Mouse (Mus musculus) limb, embryonic 11.5 days (tissue): Measurements from ENCODE around the gene Hormad2. TPM values are rescaled to one million over a fixed set of nuclear protein-coding genes. Genes with fewer than 3 reads are reported as not detected.

Experiments
- ATAC-seq: fragments of 200-750 bp; cut with Nextera tagmentation; 2 replicates; pipeline ENCODE4 v1.8.0; 2017; ENCODE audit warnings: low read depth; ENCODE audit not compliant: insufficient number of reproducible peaks, low FRiP score, low TSS enrichment
- DNase-seq: peaks from one replicate; pipeline ENCODE4 v3.0.0-alpha.2; 2015; ENCODE audit warnings: low spot score
- H3K27ac ChIP-seq: fragments of 300-500 bp; sonication (generic); replicated peaks from 2 replicates; pipeline ENCODE4 v1.5.1; 2014; ENCODE audit warnings: low read depth, mild to moderate bottlenecking, low read length
- H3K27me3 ChIP-seq: fragments of 300-500 bp; sonication (generic); 2 replicates; pipeline ENCODE4 v1.6.1; 2014; ENCODE audit warnings: mild to moderate bottlenecking, low read length, mixed read lengths; ENCODE audit not compliant: control insufficient read depth, insufficient read depth
- H3K36me3 ChIP-seq: fragments of 300-500 bp; sonication (generic); 2 replicates; pipeline ENCODE4 v1.6.1; 2014; ENCODE audit warnings: mild to moderate bottlenecking, low read length, moderate library complexity, mixed read lengths; ENCODE audit not compliant: control insufficient read depth, insufficient read depth
- H3K4me1 ChIP-seq: fragments of 300-500 bp; sonication (generic); 2 replicates; pipeline ENCODE4 v1.6.1; 2014; ENCODE audit warnings: low read length, mixed read lengths; ENCODE audit not compliant: control insufficient read depth, insufficient read depth
- H3K4me2 ChIP-seq: fragments of 300-500 bp; sonication (generic); 2 replicates; pipeline ENCODE4 v1.6.1; 2014; ENCODE audit warnings: low read depth, mild to moderate bottlenecking, moderate library complexity; ENCODE audit not compliant: severe bottlenecking
- H3K4me3 ChIP-seq: fragments of 300-500 bp; sonication (generic); 2 replicates; pipeline ENCODE4 v1.5.1; 2014; ENCODE audit warnings: low read depth, low read length
- H3K9ac ChIP-seq: fragments of 300-500 bp; sonication (generic); 2 replicates; pipeline ENCODE4 v1.6.1; 2014; ENCODE audit warnings: mild to moderate bottlenecking, low read length
- H3K9me3 ChIP-seq: fragments of 300-500 bp; sonication (generic); 2 replicates; pipeline ENCODE4 v1.6.1; 2016; ENCODE audit warnings: low read length; ENCODE audit not compliant: control insufficient read depth
- WGBS: fragments of 180-500 bp; shearing (Covaris S2); extraction: QIAGEN DNeasy Blood & Tissue Kit; methylation state at CpG from one replicate; pipeline ENCODE4 v1.1.7; 2014; 5-methylcytosine and 5-hydroxymethylcytosine counted together
- polyA plus RNA-seq: library from polyadenylated mRNA; unstranded; fragments of >200 nt; fragmentation: Nextera tagmentation; extraction: Ambion mirVana; gene quantifications from 2 replicates; pipeline ENCODE4 v1.2.1, GENCODE M21; 2014

Hormad2 gene
- polyA plus RNA-seq, 1 experiment from 2014 or later, result 0.35 TPM

DNA sequence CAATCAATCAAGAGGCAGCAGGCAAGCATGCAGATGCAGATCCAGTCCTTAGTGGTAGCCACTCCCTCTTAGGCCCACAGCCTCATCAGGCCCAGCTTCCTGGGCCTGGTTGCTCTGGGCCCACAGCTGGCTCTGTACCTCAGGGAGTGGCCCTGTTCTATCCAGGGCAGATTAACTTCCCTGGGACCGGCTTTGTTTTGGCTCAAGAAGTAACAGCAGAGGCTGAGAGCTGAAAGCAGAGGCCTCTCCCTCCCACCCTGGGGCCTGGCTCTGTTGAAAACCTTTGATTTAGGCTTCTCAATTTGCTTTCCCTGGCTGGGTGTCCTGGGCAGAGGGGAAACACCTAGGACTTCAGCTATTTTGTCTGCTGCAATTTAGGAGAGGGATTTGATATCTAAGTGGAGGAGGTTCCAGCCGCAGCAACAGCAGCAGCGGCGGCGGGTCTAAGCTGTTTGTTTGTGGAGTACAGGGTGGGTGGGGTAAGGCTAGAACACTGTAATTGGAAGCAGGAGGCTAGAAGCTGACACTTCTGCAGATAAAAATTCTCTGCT is 138.5 kb downstream of the Hormad2 start:
- Histone ChIP-seq H3K4me2 (no peak overlapping the region), H3K36me3 (no peaks in the 10 kb centered on the region), H3K4me1 (peaks cover 16% of the 10 kb centered on the region), H3K9me3 (no peaks in the 10 kb centered on the region), H3K4me3 (no peak overlapping the region), H3K27ac (0 out of 2 replicates have a peak overlapping the region, but pooled peaks have one; percentile 2), H3K27me3 (no peaks in the 10 kb centered on the region), H3K9ac (peak overlapping the region; percentile 28; the same call in 1 of the 2 replicates)
- 12% methylated on average over 5 of the region's 5 CpGs for WGBS
- ATAC-seq (no peak), DNase-seq (peak; percentile 37)

DNA sequence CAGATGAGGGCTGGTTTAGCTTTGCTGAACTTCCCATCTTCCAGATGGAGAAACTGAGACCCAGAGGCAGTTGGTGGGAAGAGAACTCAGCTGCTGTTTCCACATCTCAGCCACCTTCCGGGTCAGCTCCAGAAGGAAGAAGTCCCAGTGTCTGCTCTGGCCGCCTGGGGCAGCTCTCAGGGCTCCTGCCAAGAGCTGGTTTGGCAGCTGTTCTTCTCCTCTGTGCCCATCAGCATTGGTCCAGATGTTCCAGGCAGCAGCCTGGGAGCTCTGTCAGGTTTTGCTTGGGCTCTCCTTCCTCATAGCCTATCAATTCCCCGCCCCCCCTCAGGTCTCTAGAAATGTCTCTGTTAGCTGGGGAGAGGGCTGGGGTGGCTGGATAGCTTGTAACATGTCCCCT is 140.2 kb downstream of the Hormad2 start:
- Histone ChIP-seq H3K27me3 (no peaks in the 10 kb centered on the region), H3K9ac (no peak overlapping the region), H3K9me3 (no peaks in the 10 kb centered on the region), H3K4me1 (peaks cover 16% of the 10 kb centered on the region), H3K36me3 (no peaks in the 10 kb centered on the region), H3K27ac (no peak overlapping the region), H3K4me3 (no peak overlapping the region), H3K4me2 (no peak overlapping the region)
- no peak for DNase-seq
- ATAC-seq, result no peak
- WGBS, result 81% methylated on average over 3 of the region's 3 CpGs

DNA sequence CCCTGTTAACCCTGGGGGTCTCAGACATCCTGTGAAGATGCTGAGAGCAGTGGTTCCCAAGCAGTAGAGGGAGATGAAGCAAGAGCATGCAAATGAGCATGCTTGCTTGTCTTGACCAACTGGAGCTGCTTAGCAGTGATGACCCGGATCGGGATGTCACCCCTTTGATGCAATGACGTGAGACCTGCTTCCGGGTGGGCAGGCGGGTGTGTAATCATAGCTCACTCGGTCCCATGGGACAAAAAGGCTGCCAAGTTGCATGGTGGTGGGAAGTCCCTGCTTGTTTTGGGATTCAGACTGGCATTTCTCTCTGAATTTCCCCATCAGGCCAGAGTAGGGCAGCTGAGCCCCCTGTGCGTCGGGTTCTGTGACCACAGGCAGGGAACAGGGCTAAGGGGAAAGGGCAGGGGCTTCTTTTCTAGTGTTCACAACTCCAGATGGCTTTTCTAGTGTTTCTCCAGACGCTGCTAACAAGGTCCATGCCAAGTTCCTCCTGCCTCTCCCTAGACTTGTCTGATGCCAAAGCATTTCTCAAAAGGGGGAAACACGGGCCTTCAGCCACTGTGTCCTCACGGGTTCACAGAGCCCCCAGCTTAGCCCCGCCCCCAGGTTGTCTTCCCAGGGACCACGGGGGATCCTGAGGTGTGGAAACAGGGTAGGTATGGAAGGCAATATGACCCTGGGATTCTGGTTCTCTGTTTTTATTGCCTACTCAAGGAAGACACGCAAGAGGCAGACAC is 141.0 kb downstream of the Hormad2 start:
- H3K4me1 ChIP-seq, result peaks cover 21% of the 10 kb centered on the region
- ATAC-seq, result no peak

GRCm38 (mm10) chr11:4299191-4299590 is 141.7 kb downstream of the Hormad2 start:
- DNase-seq, result peak; percentile 33
- Histone ChIP-seq H3K9me3 (no peaks in the 10 kb centered on the region), H3K27ac (no peak overlapping the region), H3K4me1 (peaks cover 22% of the 10 kb centered on the region), H3K4me2 (no peak overlapping the region), H3K9ac (no peak overlapping the region), H3K4me3 (no peak overlapping the region), H3K36me3 (no peaks in the 10 kb centered on the region), H3K27me3 (no peaks in the 10 kb centered on the region)
- no peak for ATAC-seq
- WGBS, result 47% methylated on average over 12 of the region's 12 CpGs

More for the DNA sequence above, 141.0 kb downstream of the Hormad2 start:
- no peak for DNase-seq
- no peak overlapping the region; the same call in 1 of the 2 replicates for H3K27ac ChIP-seq
- 72% methylated on average over 14 of the region's 14 CpGs for WGBS
- H3K36me3 ChIP-seq, result no peaks in the 10 kb centered on the region
- H3K9ac ChIP-seq, result no peak overlapping the region
- no peak overlapping the region for H3K4me2 ChIP-seq
- H3K9me3 ChIP-seq, result no peaks in the 10 kb centered on the region
- H3K4me3 ChIP-seq, result no peak overlapping the region
- no peaks in the 10 kb centered on the region for H3K27me3 ChIP-seq

- H3K27ac ChIP-seq, result no peak overlapping the region
Observed at GRCm38 (mm10) chr11:4298615-4299014, 142.3 kb downstream of the Hormad2 start.

DNA sequence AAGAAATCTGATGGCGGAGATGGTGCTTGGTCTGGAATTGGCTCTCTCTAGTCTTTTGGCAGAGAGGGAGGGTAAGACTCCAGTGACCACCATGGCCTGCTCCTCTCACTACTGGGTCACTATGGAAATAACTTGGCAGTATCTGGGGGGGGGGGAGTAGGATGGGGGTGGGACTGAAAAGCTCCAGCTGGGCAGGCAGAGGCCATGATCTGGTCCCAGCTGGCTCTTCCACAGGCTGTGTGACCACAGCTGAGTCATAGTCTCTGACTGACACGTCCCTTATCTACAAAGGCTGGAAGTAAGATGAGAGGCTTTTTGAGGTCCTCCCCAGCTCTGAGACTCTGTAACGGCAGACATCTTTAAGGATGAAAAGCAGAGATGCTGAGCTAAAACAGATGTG is 143.2 kb downstream of the Hormad2 start:
- H3K9me3 ChIP-seq, result no peaks in the 10 kb centered on the region
- DNase-seq, result no peak
- no peak overlapping the region for H3K9ac ChIP-seq
- ATAC-seq, result no peak
- H3K4me3 ChIP-seq, result no peak overlapping the region
- no peaks in the 10 kb centered on the region for H3K36me3 ChIP-seq
- H3K27ac ChIP-seq, result no peak overlapping the region
- no peak overlapping the region for H3K4me2 ChIP-seq
- H3K27me3 ChIP-seq, result no peaks in the 10 kb centered on the region
- WGBS, result 63% methylated on average over 3 of the region's 3 CpGs
- peaks cover 20% of the 10 kb centered on the region for H3K4me1 ChIP-seq

More at GRCm38 (mm10) chr11:4298615-4299014, 142.3 kb downstream of the Hormad2 start:
- WGBS, result 31% methylated on average over 7 of the region's 7 CpGs
- Histone ChIP-seq H3K27me3 (no peaks in the 10 kb centered on the region), H3K4me2 (0 out of 2 replicates have a peak overlapping the region, but pooled peaks have one; percentile 4), H3K4me3 (no peak overlapping the region), H3K9me3 (no peaks in the 10 kb centered on the region), H3K36me3 (no peaks in the 10 kb centered on the region), H3K9ac (no peak overlapping the region), H3K4me1 (peaks cover 22% of the 10 kb centered on the region)
- DNase-seq (no peak), ATAC-seq (no peak)

DNA sequence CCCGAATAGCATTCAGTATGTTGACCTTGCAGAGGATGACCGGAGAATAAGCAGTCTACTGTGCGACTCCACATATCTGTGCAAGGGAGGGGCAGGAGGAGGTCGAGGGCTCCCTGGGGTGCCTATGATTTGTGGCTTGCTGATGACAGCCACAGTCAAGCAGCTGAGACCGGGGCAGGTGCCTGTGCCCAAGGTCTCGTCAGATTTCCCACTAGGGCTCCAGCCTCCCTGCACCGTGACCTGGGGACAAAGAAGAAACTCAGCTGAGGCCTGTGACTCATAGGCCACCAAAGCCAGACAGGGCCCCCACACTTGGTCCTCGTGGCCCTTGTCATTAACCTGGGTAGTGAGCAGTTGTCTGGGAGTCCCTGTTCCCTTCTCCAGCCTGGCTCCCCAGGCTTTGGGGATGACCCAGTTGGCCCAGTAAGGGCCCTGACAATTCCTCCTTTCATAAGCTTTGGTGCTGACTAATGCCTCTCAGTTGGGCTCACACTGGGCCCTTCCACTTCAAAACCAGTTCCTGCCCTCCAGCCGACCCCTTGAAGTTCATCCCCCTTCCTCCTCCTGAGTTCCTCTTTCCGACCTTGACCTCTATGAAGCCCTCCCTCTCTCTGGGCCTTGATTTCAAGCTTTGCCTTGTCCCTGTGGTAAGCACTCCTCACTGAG is 144.2 kb downstream of the Hormad2 start:
- no peak overlapping the region for H3K4me2 ChIP-seq
- ATAC-seq (no peak), DNase-seq (no peak)
- H3K27me3 ChIP-seq, result no peaks in the 10 kb centered on the region
- H3K27ac ChIP-seq, result no peak overlapping the region
- no peaks in the 10 kb centered on the region for H3K36me3 ChIP-seq
- no peak overlapping the region for H3K9ac ChIP-seq
- H3K9me3 ChIP-seq, result no peaks in the 10 kb centered on the region
- H3K4me3 ChIP-seq, result no peak overlapping the region
- WGBS, result 72% methylated on average over 10 of the region's 10 CpGs
- peaks cover 16% of the 10 kb centered on the region for H3K4me1 ChIP-seq
